Mouse (Mus musculus) CH12.LX (cell line): ENCODE measurements around the gene Sept1. TPM values are rescaled to one million over a fixed set of nuclear protein-coding genes. Genes with fewer than 3 reads are reported as not detected.

Experiments
- DNase-seq: peaks from one replicate; pipeline ENCODE4 v3.0.0-alpha.2; 2013; ENCODE audit errors: extremely low read depth
- H3K27ac ChIP-seq: 2 replicates; pipeline ENCODE4 v1.5.1; 2012; ENCODE audit warnings: low read depth, mild to moderate bottlenecking, control low read depth, moderate library complexity; ENCODE audit not compliant: insufficient read depth
- H3K27me3 ChIP-seq: replicated peaks from 2 replicates; pipeline ENCODE3; 2012; ENCODE audit warnings: inconsistent platforms
- H3K36me3 ChIP-seq, 2 experiments: replicated peaks in 1 of 2; 2 replicates each; pipeline versions ENCODE3 to v1.6.1; 2012; ENCODE audit warnings: inconsistent platforms in 1 of 2, low read length in 1 of 2, mild to moderate bottlenecking in 1 of 2, mixed read lengths in 1 of 2, moderate library complexity in 1 of 2; ENCODE audit not compliant: control insufficient read depth in 1 of 2, insufficient read depth in 1 of 2
- H3K4me1 ChIP-seq, 2 experiments: 2 replicates each; pipeline ENCODE4 v1.6.1; 2012; ENCODE audit warnings: inconsistent platforms in 1 of 2, moderate library complexity in 1 of 2; ENCODE audit not compliant: insufficient read depth in 2 of 2, control insufficient read depth in 1 of 2
- H3K4me2 ChIP-seq: 2 replicates; pipeline ENCODE4 v1.6.1; 2012; ENCODE audit warnings: low read depth, mild to moderate bottlenecking, control low read depth; ENCODE audit not compliant: poor library complexity, insufficient read depth, severe bottlenecking
- H3K4me3 ChIP-seq, 3 experiments: fragments of 150-350 bp in 1 of 3; sonication (generic) in 1 of 3; replicated peaks in 1 of 3; 2 replicates each; pipeline versions ENCODE3 to v1.5.1; 2011 to 2012; ENCODE audit warnings: low read depth in 2 of 3, low read length in 2 of 3, mild to moderate bottlenecking in 2 of 3, moderate library complexity in 2 of 3, control low read depth in 1 of 3, improper control_type of control experiment in 1 of 3, inconsistent platforms in 1 of 3, mixed read lengths in 1 of 3; ENCODE audit not compliant: poor library complexity in 1 of 3
- H3K79me2 ChIP-seq: replicated peaks from 2 replicates; pipeline ENCODE4 v1.6.1; 2012; ENCODE audit warnings: mild to moderate bottlenecking, moderate library complexity; ENCODE audit not compliant: control insufficient read depth, poor library complexity, insufficient read depth, severe bottlenecking; ENCODE audit errors: extremely low read depth
- H3K9ac ChIP-seq: 2 replicates; pipeline ENCODE4 v1.6.1; 2012; ENCODE audit warnings: low read depth, mild to moderate bottlenecking, control low read depth, moderate library complexity; ENCODE audit not compliant: insufficient read depth
- H3K9me3 ChIP-seq: replicated peaks from 2 replicates; pipeline ENCODE3; 2012; ENCODE audit warnings: low read length, inconsistent platforms, mixed read lengths
- BHLHE40 ChIP-seq: IDR thresholded peaks from 2 replicates; pipeline ENCODE4 v1.6.1; 2011; ENCODE audit warnings: mild to moderate bottlenecking, low read depth, low read length, improper control_type of control experiment
- CHD1 ChIP-seq: IDR thresholded peaks from 2 replicates; pipeline ENCODE4 v1.6.1; 2012; ENCODE audit warnings: low read depth, low read length, improper control_type of control experiment, inconsistent platforms
- CHD2 ChIP-seq: IDR thresholded peaks from 2 replicates; pipeline ENCODE4 v1.6.1; 2011; ENCODE audit warnings: low read length, improper control_type of control experiment
- E2F4 ChIP-seq: IDR thresholded peaks from 2 replicates; pipeline ENCODE4 v1.6.1; 2011; ENCODE audit warnings: low read depth, low read length, improper control_type of control experiment; ENCODE audit not compliant: insufficient replicate concordance
- ELF1 ChIP-seq: IDR thresholded peaks from 2 replicates; pipeline ENCODE4 v1.6.1; 2014; ENCODE audit warnings: low read depth, mild to moderate bottlenecking, inconsistent platforms, low read length, improper control_type of control experiment
- ETS1 ChIP-seq: conservative IDR thresholded peaks from 2 replicates; pipeline ENCODE4 v1.6.1; 2012; ENCODE audit warnings: low read depth, mild to moderate bottlenecking, inconsistent platforms, low read length, improper control_type of control experiment, moderate library complexity
- GABPA ChIP-seq: IDR thresholded peaks from 2 replicates; pipeline ENCODE4 v1.6.1; 2012; ENCODE audit warnings: low read depth, low read length, improper control_type of control experiment, inconsistent platforms; ENCODE audit not compliant: insufficient replicate concordance
- HCFC1 ChIP-seq: IDR thresholded peaks from 2 replicates; pipeline ENCODE4 v1.6.1; 2012; ENCODE audit warnings: low read depth, mild to moderate bottlenecking, inconsistent platforms, low read length, improper control_type of control experiment
- IRF4 ChIP-seq: IDR thresholded peaks from 2 replicates; pipeline ENCODE4 v1.6.1; 2014; ENCODE audit warnings: low read depth, mild to moderate bottlenecking, inconsistent platforms, low read length, improper control_type of control experiment
- JUN ChIP-seq: IDR thresholded peaks from 2 replicates; pipeline ENCODE4 v1.6.1; 2011; ENCODE audit warnings: low read depth, mild to moderate bottlenecking, low read length, improper control_type of control experiment, moderate library complexity; ENCODE audit not compliant: insufficient read depth
- JUND ChIP-seq: conservative IDR thresholded peaks from 2 replicates; pipeline ENCODE4 v1.6.1; 2011; ENCODE audit warnings: low read depth, low read length, improper control_type of control experiment
- KAT2A ChIP-seq: IDR thresholded peaks from 2 replicates; pipeline ENCODE4 v1.6.1; 2012; ENCODE audit warnings: low read length, improper control_type of control experiment, inconsistent platforms; ENCODE audit not compliant: insufficient replicate concordance
- MAX ChIP-seq: IDR thresholded peaks from 2 replicates; pipeline ENCODE4 v1.6.1; 2011; ENCODE audit warnings: low read length, improper control_type of control experiment
- MAZ ChIP-seq: IDR thresholded peaks from 2 replicates; pipeline ENCODE4 v1.6.1; 2012; ENCODE audit warnings: low read depth, mild to moderate bottlenecking, inconsistent platforms, low read length, improper control_type of control experiment, moderate library complexity
- MEF2A ChIP-seq: IDR thresholded peaks from 2 replicates; pipeline ENCODE4 v1.6.1; 2014; ENCODE audit warnings: low read depth, mild to moderate bottlenecking, inconsistent platforms, low read length, improper control_type of control experiment, borderline replicate concordance
- MXI1 ChIP-seq: IDR thresholded peaks from 2 replicates; pipeline ENCODE4 v1.6.1; 2011; ENCODE audit warnings: mild to moderate bottlenecking, low read depth, low read length, improper control_type of control experiment
- MYC ChIP-seq: IDR thresholded peaks from 2 replicates; pipeline ENCODE4 v1.6.1; 2011; ENCODE audit warnings: low read depth, mild to moderate bottlenecking, improper control_type of control experiment, low read length
- NELFE ChIP-seq: IDR thresholded peaks from 2 replicates; pipeline ENCODE4 v1.6.1; 2011; ENCODE audit warnings: low read depth, low read length, improper control_type of control experiment
- PAX5 ChIP-seq: IDR thresholded peaks from 2 replicates; pipeline ENCODE4 v1.6.1; 2012; ENCODE audit warnings: low read length, inconsistent platforms, mixed read lengths
- POLR2A ChIP-seq: IDR thresholded peaks from 2 replicates; pipeline ENCODE4 v1.6.1; 2011; ENCODE audit warnings: low read depth, mild to moderate bottlenecking, improper control_type of control experiment, low read length
- POLR2AphosphoS2 ChIP-seq: IDR thresholded peaks from 2 replicates; pipeline ENCODE4 v1.6.1; 2011; ENCODE audit warnings: low read depth, low read length, improper control_type of control experiment
- RAD21 ChIP-seq: IDR thresholded peaks from 2 replicates; pipeline ENCODE4 v1.6.1; 2011; ENCODE audit warnings: low read depth, mild to moderate bottlenecking, low read length, improper control_type of control experiment, moderate library complexity
- RCOR1 ChIP-seq: conservative IDR thresholded peaks from 2 replicates; pipeline ENCODE4 v1.6.1; 2012; ENCODE audit warnings: low read depth, mild to moderate bottlenecking, inconsistent platforms, low read length, improper control_type of control experiment
- SIN3A ChIP-seq: IDR thresholded peaks from 2 replicates; pipeline ENCODE4 v1.6.1; 2012; ENCODE audit warnings: low read length, improper control_type of control experiment, inconsistent platforms
- SMC3 ChIP-seq: IDR thresholded peaks from 2 replicates; pipeline ENCODE4 v1.6.1; 2011; ENCODE audit warnings: low read depth, low read length, improper control_type of control experiment
- TBP ChIP-seq: conservative IDR thresholded peaks from 2 replicates; pipeline ENCODE4 v1.6.1; 2011; ENCODE audit warnings: low read depth, low read length, improper control_type of control experiment
- TCF12 ChIP-seq: IDR thresholded peaks from 2 replicates; pipeline ENCODE4 v1.6.1; 2014; ENCODE audit warnings: low read depth, mild to moderate bottlenecking, inconsistent platforms, low read length, improper control_type of control experiment
- USF1 ChIP-seq: IDR thresholded peaks from 2 replicates; pipeline ENCODE4 v1.6.1; 2014; ENCODE audit warnings: low read depth, mild to moderate bottlenecking, inconsistent platforms, low read length, improper control_type of control experiment
- USF2 ChIP-seq: conservative IDR thresholded peaks from 2 replicates; pipeline ENCODE4 v1.6.1; 2011; ENCODE audit warnings: low read depth, low read length, improper control_type of control experiment
- ZC3H11A ChIP-seq: IDR thresholded peaks from 2 replicates; pipeline ENCODE4 v1.6.1; 2012; ENCODE audit warnings: low read depth, mild to moderate bottlenecking, inconsistent platforms, low read length, improper control_type of control experiment
- ZMIZ1 ChIP-seq: IDR thresholded peaks from 2 replicates; pipeline ENCODE4 v1.6.1; 2012; ENCODE audit warnings: low read depth, mild to moderate bottlenecking, inconsistent platforms, low read length, improper control_type of control experiment
- ZNF384 ChIP-seq: IDR thresholded peaks from 2 replicates; pipeline ENCODE4 v1.6.1; 2012; ENCODE audit warnings: low read depth, low read length, improper control_type of control experiment, inconsistent platforms
- dilution Hi-C: fragments of 300-500 bp; cut with MboI; formaldehyde crosslinking; loops from 2 replicates; pipeline ENCODE4 v1.14.3; 2020; ENCODE audit warnings: low sequenced_read_pairs; ENCODE audit not compliant: extremely low pct_unique_long_range_greater_than_20kb, extremely low pct_ligation_motif_present
- in situ Hi-C: fragments of 300-500 bp; cut with MboI; formaldehyde crosslinking; loops from 3 replicates; pipeline ENCODE4 v1.14.3; 2019; ENCODE audit warnings: low sequenced_read_pairs, low pct_ligation_motif_present, low pct_unique_long_range_greater_than_20kb, mixed read lengths
- polyA plus RNA-seq: library from polyadenylated mRNA; unstranded; fragments of >175 nt; gene quantifications from 2 replicates; pipeline ENCODE4 v1.2.1, GENCODE M21; 2012; ENCODE audit warnings: low read depth; ENCODE audit not compliant: insufficient read length
- total RNA-seq, 2 experiments: library from RNA; depleted of rRNA; stranded (reverse); fragments of 300-350 nt in 1 of 2; fragments of >200 nt in 1 of 2; gene quantifications; 2 replicates each; pipeline ENCODE4 v1.2.3; 2012 to 2014

Gene Sept1
- total and polyA plus RNA-seq, 3 experiments: 42.7 to 171 (median 92.3) TPM

- peaks cover 21 to 60% of the 10 kb centered on the region in 2 experiments for H3K4me1 ChIP-seq
Observed at GRCm38 (mm10) chr7:127273925-127274789, 41.2 kb upstream of the Sept1 start, which contains the start of gene Sephs2. TSS of gene Sephs2 (minus strand) at chr7:127274055.

DNA sequence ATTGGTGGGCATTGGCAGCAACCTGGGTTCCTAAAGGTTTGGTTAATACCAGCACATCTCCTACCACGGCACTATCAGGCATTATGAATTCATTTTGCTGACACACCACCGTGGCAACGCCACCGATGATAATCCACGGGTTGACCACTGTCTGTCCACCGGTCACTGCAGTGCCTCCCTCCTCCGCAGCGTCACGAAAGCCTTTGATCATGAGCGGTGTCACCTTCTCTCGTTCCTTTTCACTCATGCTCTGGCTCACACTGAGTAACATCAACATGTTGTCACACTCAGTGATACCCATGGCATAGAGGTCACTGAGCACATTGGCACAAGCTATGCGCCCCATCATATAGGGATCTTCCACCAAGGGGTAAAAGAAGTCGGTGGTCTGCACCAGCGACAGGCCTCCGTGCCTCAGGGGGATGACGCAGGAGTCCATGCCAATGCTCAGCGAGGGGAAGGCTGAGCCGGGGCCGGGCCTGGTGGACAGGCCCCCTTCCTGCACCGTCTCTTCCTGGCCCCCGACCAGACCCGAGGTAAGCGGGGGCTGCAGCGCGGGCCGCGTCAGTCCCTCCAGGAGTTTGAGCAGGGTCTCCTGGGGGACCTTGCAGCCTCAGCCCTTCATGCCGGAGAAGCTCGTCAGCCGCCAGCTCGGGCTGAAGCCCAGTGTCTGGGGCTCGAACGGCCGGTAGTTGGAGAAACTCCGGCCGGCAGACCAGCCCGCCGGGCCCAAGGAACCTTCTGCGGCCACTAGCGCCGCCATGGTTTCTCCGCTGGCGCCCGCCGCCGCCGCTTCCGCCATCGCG lies 40.4 kb upstream of the Sept1 start:
- Histone ChIP-seq H3K9ac (peak overlapping the region; percentile 93), H3K4me3 (peak overlapping the region; percentile 85 to 98 (median 98)), H3K79me2 (peaks cover 33% of the 10 kb centered on the region), H3K4me1 (peaks cover 17 to 54% of the 10 kb centered on the region in 2 experiments), H3K27me3 (no peaks in the 10 kb centered on the region), H3K4me2 (peak overlapping the region; percentile 79), H3K27ac (peak overlapping the region; percentile 78), H3K9me3 (peaks cover 10% of the 10 kb centered on the region), H3K36me3 (peaks cover 17 to 42% of the 10 kb centered on the region in 2 experiments)
- dilution Hi-C loops (no loop called here), in situ Hi-C loops (no loop called here)
- TF ChIP-seq TBP (0 out of 2 replicates have a peak, but pooled peaks have one; percentile 1), JUND (no peak), CHD1 (peak; percentile 78), GABPA (no peak), POLR2A (no peak), MYC (0 out of 2 replicates have a peak, but pooled peaks have one; percentile 31), MAX (peak; percentile 41), SIN3A (peak; percentile 58; the same call in 1 of the 2 replicates)
- no peak for DNase-seq

More at GRCm38 (mm10) chr7:127273925-127274789, 41.2 kb upstream of the Sept1 start, which contains the start of gene Sephs2:
- dilution Hi-C loops: no loop called here
- H3K79me2 ChIP-seq: peaks cover 33% of the 10 kb centered on the region
- in situ Hi-C loops: no loop called here
- H3K27ac ChIP-seq: peak within 1 kb of the TSS; percentile 78
- H3K4me2 ChIP-seq: peak within 1 kb of the TSS; percentile 79
- DNase-seq: peak; percentile 95
- peak within 1 kb of the TSS; percentile 93 for H3K9ac ChIP-seq
- H3K9me3 ChIP-seq: peaks cover 3% of the 10 kb centered on the region
- H3K27me3 ChIP-seq: no peaks in the 10 kb centered on the region
- peaks cover 17 to 35% of the 10 kb centered on the region in 2 experiments for H3K36me3 ChIP-seq
- peak within 1 kb of the TSS; percentile 85 to 98 (median 98) for H3K4me3 ChIP-seq
- no peak for TF ChIP-seq GABPA
- no peak for TF ChIP-seq KAT2A
- peak; percentile 98 for TF ChIP-seq MYC
- peak; percentile 100 for TF ChIP-seq POLR2A
- TF ChIP-seq USF1: peak; percentile 79
- peak; percentile 94 for TF ChIP-seq MAX
- TF ChIP-seq IRF4: peak; percentile 75
- TF ChIP-seq CHD2: peak; percentile 95
- no peak for TF ChIP-seq RAD21
- TF ChIP-seq TBP: peak; percentile 99
- TF ChIP-seq NELFE: peak; percentile 99
- peak; percentile 98 for TF ChIP-seq BHLHE40
- TF ChIP-seq ZNF384: no peak
- TF ChIP-seq TCF12: peak; percentile 85
- TF ChIP-seq ETS1: peak; percentile 65; the same call in 1 of the 2 replicates
- no peak for TF ChIP-seq PAX5
- TF ChIP-seq SMC3: no peak
- TF ChIP-seq ELF1: peak; percentile 76
- TF ChIP-seq ZMIZ1: peak; percentile 99
- no peak for TF ChIP-seq ZC3H11A
- peak; percentile 66 for TF ChIP-seq USF2
- TF ChIP-seq E2F4: peak; percentile 81; the same call in 1 of the 2 replicates
- peak; percentile 81; the same call in 1 of the 2 replicates for TF ChIP-seq SIN3A
- TF ChIP-seq JUN: no peak
- TF ChIP-seq RCOR1: no peak; the same call in 1 of the 2 replicates
- peak; percentile 95 for TF ChIP-seq POLR2AphosphoS2
- 0 out of 2 replicates have a peak, but pooled peaks have one; percentile 27 for TF ChIP-seq MAZ
- TF ChIP-seq HCFC1: peak; percentile 69
- peak; percentile 95 for TF ChIP-seq MXI1
- peak; percentile 63; the same call in 1 of the 2 replicates for TF ChIP-seq MEF2A
